Mouse (Mus musculus) adrenal gland, adult 8-10 months (tissue): Measurements from ENCODE around the gene Prg4. TPM values are rescaled to one million over a fixed set of nuclear protein-coding genes. Genes with fewer than 3 reads are reported as not detected.

Experiments used
- DNase-seq: peaks from one replicate; pipeline ENCODE4 v3.0.0; 2022
- total RNA-seq, 4 experiments: library from RNA; stranded (reverse); gene quantifications; 2 replicates each; pipeline ENCODE4 v1.2.4; 2022

The Prg4 gene
- total RNA-seq, 4 experiments from 2014 or later, result 2.6 to 6.2 (median 3.9) TPM

DNA sequence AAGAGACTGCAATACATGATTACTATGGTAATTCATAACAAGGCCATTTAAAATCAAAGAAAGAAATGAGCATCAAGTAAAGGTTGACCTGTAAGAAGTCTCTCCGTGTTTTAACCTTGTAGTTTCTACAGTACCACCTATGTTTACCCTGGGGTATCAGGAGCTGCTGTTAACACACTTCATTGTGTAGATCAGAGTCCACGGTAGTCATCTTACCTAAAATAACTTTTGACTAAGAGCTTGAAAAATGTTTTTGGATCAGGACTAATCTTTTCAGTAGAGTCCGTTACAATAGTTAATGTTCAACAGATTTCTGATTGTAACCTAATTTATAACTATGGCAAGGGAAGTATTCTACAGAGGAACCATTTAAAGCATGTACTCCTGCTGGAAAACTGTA, 61.4 kb downstream of the Prg4 start:
- DNase-seq, result no peak

DNA sequence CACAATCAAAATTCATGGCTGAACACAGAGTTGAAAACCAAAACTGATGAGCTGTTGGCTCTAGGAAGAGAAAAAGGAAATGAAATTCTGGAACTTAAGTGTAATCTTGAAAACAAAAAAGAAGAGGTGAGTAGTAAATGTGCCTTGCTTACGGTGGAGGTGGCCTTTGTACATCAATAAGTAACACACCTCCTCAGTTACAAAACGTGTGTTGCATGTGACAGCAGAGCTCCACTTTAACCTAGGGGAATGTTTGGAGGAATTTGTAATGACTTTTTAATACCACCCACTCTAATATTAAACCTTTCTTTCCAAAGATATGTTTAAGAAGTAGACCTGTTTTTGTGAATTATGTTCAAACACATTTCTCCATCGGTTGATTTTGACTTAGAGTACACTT, 62.1 kb downstream of the Prg4 start:
- no peak for DNase-seq

Other genes with a start within 250 kb of the Prg4 start
- gene Pdc, start 146.7 kb downstream of the Prg4 start, total RNA-seq, result not detected
- gene Tpr, start 73.3 kb downstream of the Prg4 start, total RNA-seq, result 100 to 1,000 TPM; 101 to 136 (median 117) TPM
- gene Odr4, start 73.1 kb downstream of the Prg4 start, total RNA-seq, result 10 to 100 TPM; 47.0 to 58.8 (median 50.4) TPM